Mouse (Mus musculus) bone marrow macrophage, adult 2 months (primary cell): ENCODE measurements around the gene Scg5.

Experiments used
- CTCF ChIP-seq: IDR thresholded peaks from 2 replicates; pipeline ENCODE4 v1.5.1; 2012; ENCODE audit warnings: low read depth, mild to moderate bottlenecking, low read length, moderate library complexity
- POLR2A ChIP-seq: IDR thresholded peaks from 2 replicates; pipeline ENCODE4 v1.6.1; 2012; ENCODE audit warnings: mild to moderate bottlenecking, low read depth, low read length, borderline replicate concordance

DNA sequence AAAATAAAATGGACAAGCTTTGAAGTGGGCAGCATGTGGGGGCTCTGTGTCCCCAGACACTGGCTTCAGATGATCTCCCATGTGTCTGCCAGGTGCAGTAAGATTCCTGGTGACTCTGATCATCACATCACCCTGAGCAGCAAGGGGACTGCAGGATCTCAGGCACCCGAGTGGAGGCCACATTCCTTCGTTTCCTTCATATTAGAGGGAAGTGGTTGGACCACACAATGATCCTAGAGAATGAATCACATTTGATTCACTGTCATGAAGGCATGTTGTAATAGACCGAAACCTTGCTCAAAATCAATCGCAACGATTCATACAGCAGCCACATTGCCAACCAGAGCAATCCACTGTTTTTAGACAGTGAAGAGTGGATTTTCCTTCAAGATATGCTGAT is 64.0 kb downstream of the Scg5 start:
- TF ChIP-seq CTCF: no peak
- no peak for TF ChIP-seq POLR2A
